Mouse (Mus musculus) spleen, postnatal 10 days (tissue): ENCODE measurements around the gene Enpp1.
"Not testable (repeated sequence)": the region's sequence is repeated elsewhere in the genome, so short reads cannot be mapped to it uniquely, and the experiment has no call there.

Experiments
- DNase-seq, 2 experiments: peaks; one replicate each; pipeline ENCODE4 v3.0.0; 2021 to 2022; ENCODE audit warnings: low spot score in 2 of 2

Gene Enpp1

GRCm38 (mm10) chr10:24638306-24639070 lies 73.5 kb downstream of the Enpp1 start:
- DNase-seq = no peak

- DNase-seq = no peak
These were observed 75.0 kb downstream of the Enpp1 start for GRCm38 (mm10) chr10:24636986-24637385.

GRCm38 (mm10) chr10:24635884-24636283 lies 76.1 kb downstream of the Enpp1 start:
- DNase-seq = peak in 1 of 2 experiments; percentile 25

GRCm38 (mm10) chr10:24635331-24635815 lies 76.6 kb downstream of the Enpp1 start:
- DNase-seq = peak in 1 of 2 experiments; percentile 35

- no peak for DNase-seq
These were observed 77.7 kb downstream of the Enpp1 start for GRCm38 (mm10) chr10:24634288-24634687.

GRCm38 (mm10) chr10:24631122-24631521 lies 80.8 kb downstream of the Enpp1 start:
- no peak for DNase-seq

- DNase-seq = peak; percentile 59 to 82
These were observed 81.4 kb downstream of the Enpp1 start for GRCm38 (mm10) chr10:24630469-24631081.

GRCm38 (mm10) chr10:24629086-24629720 lies 82.8 kb downstream of the Enpp1 start:
- DNase-seq = no peak

GRCm38 (mm10) chr10:24628466-24628865 lies 83.5 kb downstream of the Enpp1 start:
- no peak for DNase-seq

GRCm38 (mm10) chr10:24627262-24627661 lies 84.7 kb downstream of the Enpp1 start:
- DNase-seq = no peak

- DNase-seq = peak; percentile 65 to 86
These were observed 86.8 kb downstream of the Enpp1 start for GRCm38 (mm10) chr10:24625060-24625701.

GRCm38 (mm10) chr10:24622586-24622985 lies 89.4 kb downstream of the Enpp1 start:
- DNase-seq = peak; percentile 69 to 89

GRCm38 (mm10) chr10:24621572-24621971 lies 90.4 kb downstream of the Enpp1 start:
- DNase-seq = peak; percentile 61 to 73

GRCm38 (mm10) chr10:24616572-24616971 lies 95.4 kb downstream of the Enpp1 start:
- not testable (repeated sequence) for DNase-seq

GRCm38 (mm10) chr10:24615799-24616198 lies 96.2 kb downstream of the Enpp1 start:
- DNase-seq = no peak

- DNase-seq = no peak
These were observed 97.2 kb downstream of the Enpp1 start for GRCm38 (mm10) chr10:24614726-24615125.

GRCm38 (mm10) chr10:24609766-24610165 lies 102.2 kb downstream of the Enpp1 start:
- DNase-seq = no peak

- no peak for DNase-seq
These were observed 102.8 kb downstream of the Enpp1 start for GRCm38 (mm10) chr10:24609146-24609545.

- no peak for DNase-seq
These were observed 108.2 kb downstream of the Enpp1 start for GRCm38 (mm10) chr10:24603727-24604126.

GRCm38 (mm10) chr10:24603035-24603434 lies 108.9 kb downstream of the Enpp1 start:
- DNase-seq = no peak

- no peak for DNase-seq
These were observed 112.2 kb downstream of the Enpp1 start for GRCm38 (mm10) chr10:24599802-24600201.

GRCm38 (mm10) chr10:24598693-24599092 lies 113.3 kb downstream of the Enpp1 start:
- DNase-seq = no peak
